Mouse (Mus musculus): ENCODE data around the gene Gm14819.
"Not testable (repeated sequence)": the region's sequence is repeated elsewhere in the genome, so short reads cannot be mapped to it uniquely, and the experiment has no call there.

Gene Gm14819

DNA sequence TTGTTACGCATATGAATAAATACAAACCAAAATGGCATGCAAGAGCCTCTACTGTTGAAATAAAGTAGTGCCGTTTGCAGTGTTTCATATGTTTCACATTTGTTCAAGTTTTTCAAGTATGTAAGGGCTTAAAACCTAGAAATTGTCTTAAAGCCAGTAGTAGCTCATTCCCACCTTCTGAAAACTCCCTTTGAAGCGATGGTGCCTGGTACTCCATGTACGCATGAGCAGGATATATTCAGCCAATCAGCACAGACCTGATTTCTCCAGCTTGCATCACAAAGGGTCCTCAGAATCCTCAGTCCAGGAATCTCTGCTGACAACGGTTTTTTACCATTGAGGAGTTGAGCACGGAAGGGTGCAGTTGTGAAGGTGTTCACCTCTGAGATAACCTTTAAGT lies at the start of gene Gm14819:
Gene Gm14819, plus strand, starts transcription at position 301 of the 400 bp plus-strand sequence.
- not testable (repeated sequence) for DNase-seq (ENCODE audit: low spot score)
